ENCODE assay signal across 9 mouse cellular contexts in genomic region chr1:34460061-34460441, GRCm38 (mm10). TPM values are rescaled to one million over a fixed set of nuclear protein-coding genes. Genes with fewer than 3 reads are reported as not detected.
A peak's percentile ranks its signal among the peaks of the same experiment; 100 is the strongest.
DNase-seq lines count a peak whose midpoint lies in the region; ATAC-seq and TF ChIP-seq lines count a peak whose summit lies in the region.
"Had no signal": no experiment of that assay in that cellular context is flagged by ENCODE, and none has a peak within 500 bp of the region (broad histone marks: within the 10 kb centered on the region; RNA-seq: fewer than 3 reads in every experiment).

No protein-coding gene starts in this region.

- H3K36me3 ChIP-seq in embryonic facial prominence, embryonic 11.5 days (replicated peaks; ENCODE audit: control insufficient read depth, insufficient read depth, low read depth, low read length): no peaks in the 10 kb centered on the region
- H3K36me3 ChIP-seq in intestine, embryonic 14.5 days (ENCODE audit: control insufficient read depth, insufficient read depth, low read length): no peaks in the 10 kb centered on the region
- H3K36me3 ChIP-seq in stomach, embryonic 15.5 days: no peaks in the 10 kb centered on the region

- H3K27me3 ChIP-seq in embryonic facial prominence, embryonic 11.5 days (ENCODE audit: control insufficient read depth, insufficient read depth, low read length): peaks cover 10% of the 10 kb centered on the region
- peaks cover 29% of the 10 kb centered on the region for H3K27me3 ChIP-seq in intestine, embryonic 14.5 days (replicated peaks; ENCODE audit: control insufficient read depth, insufficient read depth, low read length)
- H3K27me3 ChIP-seq in stomach, embryonic 15.5 days (replicated peaks): peaks cover 16% of the 10 kb centered on the region

- intact Hi-C loops in left cerebral cortex, adult 2 months (cut with DNase I): no loop called here

- H3K9ac ChIP-seq in embryonic facial prominence, embryonic 11.5 days (replicated peaks; ENCODE audit: low read length): no peak overlapping the region; the same call in 1 of the 2 replicates
- peak overlapping the region; percentile 43 for H3K9ac ChIP-seq in intestine, embryonic 14.5 days (ENCODE audit: low read length)
- peak overlapping the region; percentile 18; the same call in 1 of the 2 replicates for H3K9ac ChIP-seq in stomach, embryonic 15.5 days

- no peak for TF ChIP-seq CTCF in left cerebral cortex, adult 2 months (IDR thresholded peaks at IDR 0.05)

- no peak for ATAC-seq in embryonic facial prominence, embryonic 11.5 days (replicated peaks; ENCODE audit: insufficient number of reproducible peaks, low FRiP score, low TSS enrichment, low read depth)
- peak; percentile 64 for ATAC-seq in intestine, embryonic 14.5 days (replicated peaks; ENCODE audit: low FRiP score, low TSS enrichment, low read depth)
- peak; percentile 36; the same call in 1 of the 2 replicates for ATAC-seq in stomach, embryonic 15.5 days (ENCODE audit: insufficient read depth, low FRiP score, low read depth)

- WGBS in embryonic facial prominence, embryonic 11.5 days: 2% methylated on average over 15 of the region's 15 CpGs
- WGBS in intestine, embryonic 14.5 days: 4% methylated on average over 15 of the region's 15 CpGs
- 2% methylated on average over 15 of the region's 15 CpGs for WGBS in stomach, embryonic 15.5 days

- H3K27ac ChIP-seq in left cerebral cortex, adult 2 months: no peak overlapping the region
- no peak overlapping the region for H3K27ac ChIP-seq in embryonic facial prominence, embryonic 11.5 days (replicated peaks; ENCODE audit: low read depth, low read length)
- no peak overlapping the region for H3K27ac ChIP-seq in intestine, embryonic 14.5 days (ENCODE audit: low read depth)
- H3K27ac ChIP-seq in stomach, embryonic 15.5 days: peak overlapping the region; percentile 70

- no peaks in the 10 kb centered on the region; the same call in 1 of the 2 replicates for H3K4me1 ChIP-seq in embryonic facial prominence, embryonic 11.5 days (ENCODE audit: control insufficient read depth, insufficient read depth, low read length)
- 0 out of 2 replicates have a peak, but pooled peaks cover 3% of the 10 kb centered on the region for H3K4me1 ChIP-seq in intestine, embryonic 14.5 days (replicated peaks; ENCODE audit: control insufficient read depth, insufficient read depth, low read length)
- no peaks in the 10 kb centered on the region for H3K4me1 ChIP-seq in stomach, embryonic 15.5 days

- H3K4me2 ChIP-seq in embryonic facial prominence, embryonic 11.5 days (ENCODE audit: low read depth, low read length): peak overlapping the region; percentile 89
- H3K4me2 ChIP-seq in intestine, embryonic 14.5 days (ENCODE audit: low read length): peak overlapping the region; percentile 88
- peak overlapping the region; percentile 91 for H3K4me2 ChIP-seq in stomach, embryonic 15.5 days

- peak overlapping the region; percentile 56 for H3K4me3 ChIP-seq in left cerebral cortex, adult 2 months
- H3K4me3 ChIP-seq in embryonic facial prominence, embryonic 11.5 days (ENCODE audit: low read depth, low read length): peak overlapping the region; percentile 58
- peak overlapping the region; percentile 52 for H3K4me3 ChIP-seq in intestine, embryonic 14.5 days (ENCODE audit: low read depth, low read length)
- peak overlapping the region; percentile 60 for H3K4me3 ChIP-seq in stomach, embryonic 15.5 days (replicated peaks)

- DNase-seq in left cerebral cortex, adult 2 months (ENCODE audit: extremely low spot score in 1 of 2, low spot score in 2 of 2): no peak
- no peak for DNase-seq in left cerebral cortex, adult 11 months (ENCODE audit: low spot score)
- peak; percentile 3 for DNase-seq in embryonic facial prominence, embryonic 11.5 days (ENCODE audit: low spot score)
- no peak for DNase-seq in intestine, embryonic 14.5 days (ENCODE audit: low spot score)
- DNase-seq in lung, postnatal 14 days: peak; percentile 34
- DNase-seq in adrenal gland, postnatal 25 days: no peak
- no peak for DNase-seq in right cerebral cortex, postnatal 10 days (ENCODE audit: low spot score in 2 of 2)

- H3K9me3 ChIP-seq in embryonic facial prominence, embryonic 11.5 days (replicated peaks; ENCODE audit: control insufficient read depth, low read length): no peaks in the 10 kb centered on the region
- H3K9me3 ChIP-seq in intestine, embryonic 14.5 days (ENCODE audit: control insufficient read depth, low read length): no peaks in the 10 kb centered on the region
- no peaks in the 10 kb centered on the region for H3K9me3 ChIP-seq in stomach, embryonic 15.5 days

RNA-seq across cellular contexts. Expression of gene Ptpn18, which starts 0.5 kb away (rescaled TPM):
- 1 to 10 TPM; 4.7 to 6.0 TPM for total RNA-seq in left cerebral cortex, adult 2 months (2021)
- polyA plus RNA-seq in embryonic facial prominence, embryonic 11.5 days (2014; fragmentation: Nextera tagmentation; extraction: Ambion mirVana): 4.2 and 8.6 TPM in 2 replicates
- polyA plus RNA-seq in intestine, embryonic 14.5 days (2014; fragmentation: Nextera tagmentation; extraction: Ambion mirVana): 19.3 and 22.1 TPM in 2 replicates
- 28.8 and 33.1 TPM in 2 replicates for polyA plus RNA-seq in stomach, embryonic 15.5 days (2015; fragmentation: Nextera tagmentation; extraction: Ambion mirVana)
- 4.7 and 8.0 TPM in 2 replicates for total RNA-seq in adrenal gland, postnatal 25 days (2021)

RNA-seq across cellular contexts. Expression of gene Imp4, which starts 20.4 kb away (rescaled TPM):
- total RNA-seq in left cerebral cortex, adult 2 months (2021): 10 to 100 TPM; 31.3 to 39.4 TPM
- polyA plus RNA-seq in embryonic facial prominence, embryonic 11.5 days (2014; fragmentation: Nextera tagmentation; extraction: Ambion mirVana): 93.4 and 104 TPM in 2 replicates
- 120 and 126 TPM in 2 replicates for polyA plus RNA-seq in intestine, embryonic 14.5 days (2014; fragmentation: Nextera tagmentation; extraction: Ambion mirVana)
- polyA plus RNA-seq in stomach, embryonic 15.5 days (2015; fragmentation: Nextera tagmentation; extraction: Ambion mirVana): 83.6 and 84.8 TPM in 2 replicates
- 58.6 and 61.7 TPM in 2 replicates for total RNA-seq in adrenal gland, postnatal 25 days (2021)

RNA-seq across cellular contexts. Expression of gene Ccdc115, which starts 20.6 kb away (rescaled TPM):
- 10 to 100 TPM; 13.8 to 15.8 TPM for total RNA-seq in left cerebral cortex, adult 2 months (2021)
- polyA plus RNA-seq in embryonic facial prominence, embryonic 11.5 days (2014; fragmentation: Nextera tagmentation; extraction: Ambion mirVana): 51.9 and 55.4 TPM in 2 replicates
- polyA plus RNA-seq in intestine, embryonic 14.5 days (2014; fragmentation: Nextera tagmentation; extraction: Ambion mirVana): 59.6 and 60.0 TPM in 2 replicates
- 52.6 and 55.5 TPM in 2 replicates for polyA plus RNA-seq in stomach, embryonic 15.5 days (2015; fragmentation: Nextera tagmentation; extraction: Ambion mirVana)
- total RNA-seq in adrenal gland, postnatal 25 days (2021): 15.4 and 17.6 TPM in 2 replicates

RNA-seq across cellular contexts. Expression of gene Prss39, which starts 38.2 kb away (rescaled TPM):
- total RNA-seq in left cerebral cortex, adult 2 months (2021): not detected
- polyA plus RNA-seq in embryonic facial prominence, embryonic 11.5 days (2014; fragmentation: Nextera tagmentation; extraction: Ambion mirVana): not detected in 2 replicates
- not detected in 2 replicates for polyA plus RNA-seq in intestine, embryonic 14.5 days (2014; fragmentation: Nextera tagmentation; extraction: Ambion mirVana)
- polyA plus RNA-seq in stomach, embryonic 15.5 days (2015; fragmentation: Nextera tagmentation; extraction: Ambion mirVana): not detected in 2 replicates
- total RNA-seq in adrenal gland, postnatal 25 days (2021): not detected in 2 replicates
- polyA plus RNA-seq: brain, embryonic 14.5 days had no signal

Comparison
In these comparisons a context has a peak if more than half of its experiments do, and no peak if none do; other contexts are left out.
1. DNase-seq: peak in embryonic facial prominence, embryonic 11.5 days (single experiment) and lung, postnatal 14 days (single experiment); none in left cerebral cortex, adult 2 months (0 of 2), left cerebral cortex, adult 11 months (single experiment), intestine, embryonic 14.5 days (single experiment), adrenal gland, postnatal 25 days (single experiment) and right cerebral cortex, postnatal 10 days (0 of 2).
2. Peak in every context shown above with its lines, with median percentiles within 50 percentile points of each other: H3K4me3 ChIP-seq and H3K4me2 ChIP-seq.